Mouse (Mus musculus) spleen, adult 2 months (tissue): ENCODE data around the gene Gm9821. TPM values are rescaled to one million over a fixed set of nuclear protein-coding genes. Genes with fewer than 3 reads are reported as not detected.

Source experiments
- DNase-seq, 2 experiments: peaks; one replicate each; pipeline versions ENCODE4 v3.0.0 to v3.0.0-alpha.2; 2012 to 2021; ENCODE audit warnings: low spot score in 2 of 2, low read depth in 1 of 2
- H3K27ac ChIP-seq: fragments of 200-500 bp; 2 replicates; pipeline ENCODE4 v1.5.1; 2012; ENCODE audit warnings: low read length, inconsistent platforms; ENCODE audit not compliant: insufficient read depth
- H3K27me3 ChIP-seq: fragments of 200-500 bp; 2 replicates; pipeline ENCODE4 v1.6.1; 2012; ENCODE audit warnings: mild to moderate bottlenecking, moderate library complexity, low read length, inconsistent platforms; ENCODE audit not compliant: control insufficient read depth, insufficient read depth
- H3K36me3 ChIP-seq: fragments of 200-500 bp; 2 replicates; pipeline ENCODE4 v1.6.1; 2012; ENCODE audit warnings: mild to moderate bottlenecking, low read length, inconsistent platforms; ENCODE audit not compliant: control insufficient read depth, insufficient read depth
- H3K4me1 ChIP-seq: fragments of 200-500 bp; 2 replicates; pipeline ENCODE4 v1.6.1; 2011; ENCODE audit warnings: inconsistent platforms; ENCODE audit not compliant: control insufficient read depth, insufficient read depth, insufficient read length
- H3K4me3 ChIP-seq: fragments of 200-500 bp; 2 replicates; pipeline ENCODE4 v1.5.1; 2011; ENCODE audit warnings: mild to moderate bottlenecking, inconsistent platforms; ENCODE audit not compliant: insufficient read depth, insufficient read length; ENCODE audit errors: extremely low read depth
- CTCF ChIP-seq: fragments of 200-500 bp; IDR thresholded peaks from 2 replicates; pipeline ENCODE4 v1.5.1; 2011; ENCODE audit warnings: mild to moderate bottlenecking, inconsistent platforms; ENCODE audit not compliant: insufficient read depth, insufficient read length, insufficient replicate concordance; ENCODE audit errors: extremely low read depth
- POLR2A ChIP-seq: fragments of 200-500 bp; IDR thresholded peaks from 2 replicates; pipeline ENCODE4 v1.6.1; 2011; ENCODE audit warnings: low read depth, low read length, inconsistent platforms
- WGBS: fragments of 180-500 bp; shearing (Covaris S2); methylation state at CpG from one replicate; pipeline ENCODE4 v1.1.7; 2018; 5-methylcytosine and 5-hydroxymethylcytosine counted together
- polyA plus RNA-seq: library from polyadenylated mRNA; depleted of rRNA; stranded (reverse); fragments of >200 nt; gene quantifications from 2 replicates; pipeline ENCODE4 v1.2.3, GENCODE M21; 2012

Gene Gm9821
- polyA plus RNA-seq, 1 experiment, result not detected

DNA sequence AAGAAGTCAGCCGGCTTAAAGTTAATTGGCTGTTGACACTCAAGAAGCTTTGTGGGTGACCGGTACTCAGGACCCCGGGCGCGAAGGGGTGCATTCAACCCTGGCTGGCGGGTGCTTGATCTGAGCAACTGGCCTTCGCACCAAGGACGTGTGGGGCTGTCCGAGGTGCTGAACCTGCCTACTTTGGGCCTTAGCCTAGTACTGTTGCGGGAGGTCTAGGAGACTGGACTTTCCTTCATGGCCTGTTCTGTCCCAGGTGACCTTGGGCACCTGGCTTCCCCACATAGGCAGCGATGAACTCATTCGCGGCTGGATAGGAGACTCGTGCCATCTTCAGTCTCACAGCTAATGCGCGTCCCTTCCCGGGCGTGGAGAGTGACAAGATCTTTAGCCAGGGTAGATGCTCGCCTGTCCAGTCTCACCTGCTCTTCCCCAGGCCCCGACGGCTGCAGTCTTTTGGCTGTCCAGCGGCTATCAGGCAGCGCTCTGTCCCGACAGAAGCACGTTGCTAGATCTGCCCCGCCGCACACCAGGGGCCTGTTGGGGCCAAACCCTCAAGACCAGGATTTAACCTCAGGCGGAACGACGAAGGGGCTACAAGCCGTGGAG, 24.2 kb upstream of the Gm9821 start:
- WGBS, result 8% methylated on average over 31 of the region's 31 CpGs
- peaks cover 21% of the 10 kb centered on the region; the same call in 1 of the 2 replicates for H3K4me1 ChIP-seq
- no peak overlapping the region for H3K27ac ChIP-seq
- peak overlapping the region; percentile 52; the same call in 1 of the 2 replicates for H3K4me3 ChIP-seq
- peak in 1 of 2 experiments; percentile 55 for DNase-seq
- H3K36me3 ChIP-seq, result peaks cover 12% of the 10 kb centered on the region
- H3K27me3 ChIP-seq, result peaks cover 16% of the 10 kb centered on the region
- TF ChIP-seq CTCF (no peak), POLR2A (no peak)

DNA sequence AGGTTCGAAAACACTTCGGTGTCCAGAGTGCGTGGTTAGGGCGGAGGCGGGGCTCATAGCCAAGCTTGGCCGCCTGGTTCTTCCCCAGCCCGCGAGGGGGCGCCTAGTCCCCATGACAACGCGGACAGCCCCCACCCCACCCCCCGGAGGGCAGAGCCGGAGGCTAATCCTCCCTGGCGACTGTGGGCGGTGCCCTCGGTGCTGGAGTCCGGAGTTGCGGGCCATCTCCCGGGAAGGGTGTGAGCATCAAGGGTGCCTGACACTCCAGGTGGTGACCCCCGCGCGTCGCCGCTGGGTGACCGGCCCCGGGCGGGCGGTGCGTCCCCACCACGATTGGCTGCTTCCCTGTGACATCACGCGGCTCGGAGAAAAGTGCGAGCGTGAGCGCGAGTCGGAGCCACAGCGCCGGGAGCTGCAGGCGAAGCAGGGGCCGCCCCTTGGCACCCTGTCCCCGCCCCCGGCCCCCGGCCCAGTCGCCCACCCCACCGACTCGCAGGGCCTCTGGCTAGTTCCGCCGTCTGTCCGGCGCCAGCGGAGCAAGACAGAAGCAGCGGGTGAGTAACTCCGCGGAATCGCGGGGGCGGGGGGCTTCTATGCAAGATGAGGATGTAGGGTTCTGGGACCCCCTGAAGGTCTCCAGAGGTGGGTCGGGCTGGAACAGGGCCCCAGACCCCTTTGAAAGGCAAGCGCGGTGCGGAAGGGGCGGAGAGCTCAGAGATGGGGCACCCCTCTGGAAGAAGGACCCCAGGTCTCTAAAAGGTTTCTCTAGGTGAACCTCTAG, 23.5 kb upstream of the Gm9821 start:
- TF ChIP-seq POLR2A (no peak), CTCF (no peak)
- WGBS, result 2% methylated on average over 64 of the region's 64 CpGs
- H3K4me3 ChIP-seq, result peak overlapping the region; percentile 52; the same call in 1 of the 2 replicates
- H3K36me3 ChIP-seq, result peaks cover 9% of the 10 kb centered on the region
- no peak for DNase-seq
- peaks cover 21% of the 10 kb centered on the region; the same call in 1 of the 2 replicates for H3K4me1 ChIP-seq
- no peak overlapping the region for H3K27ac ChIP-seq
- peaks cover 16% of the 10 kb centered on the region for H3K27me3 ChIP-seq

DNA sequence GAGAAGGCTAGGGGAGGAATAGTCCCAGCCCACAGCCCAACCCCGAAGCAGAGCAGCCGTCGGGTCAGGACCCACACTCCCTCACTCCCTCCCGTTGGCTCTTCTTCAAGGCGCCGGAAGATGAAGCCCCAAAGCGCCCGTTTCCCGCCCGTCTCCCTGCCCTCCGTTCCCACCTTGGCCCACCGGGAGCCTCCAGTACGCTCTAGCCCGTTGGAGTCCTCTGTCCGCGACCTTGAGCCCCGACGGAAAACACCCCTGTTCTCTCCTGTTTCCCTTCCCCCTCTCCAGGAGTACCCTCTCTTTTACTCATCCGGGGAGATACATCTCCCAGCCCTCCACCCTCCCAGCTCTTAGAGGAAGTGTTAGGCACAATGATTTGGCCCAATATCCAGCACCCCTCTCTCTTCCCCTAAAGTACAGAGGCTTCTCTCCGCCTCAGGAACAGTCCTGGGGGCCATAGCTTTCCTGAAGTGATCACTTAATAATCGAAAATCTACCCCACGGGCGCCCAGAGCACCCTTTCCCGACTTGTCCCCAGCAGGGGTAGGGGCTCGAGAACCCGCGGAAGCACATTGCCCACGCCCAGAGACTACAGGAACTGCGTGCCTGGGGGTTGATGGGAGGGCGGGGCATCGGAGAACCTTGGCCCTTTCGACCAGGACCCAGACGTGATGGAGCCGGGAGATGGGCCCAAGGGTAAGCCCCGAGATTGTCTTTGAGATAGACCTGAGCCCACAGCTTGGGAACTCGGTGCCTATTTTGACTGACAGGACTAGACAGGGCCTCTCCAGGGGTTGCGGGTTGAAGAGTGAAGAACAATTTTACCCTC, 22.7 kb upstream of the Gm9821 start:
- 7% methylated on average over 37 of the region's 37 CpGs for WGBS
- Histone ChIP-seq H3K36me3 (peaks cover 2% of the 10 kb centered on the region; the same call in 1 of the 2 replicates), H3K4me3 (peak overlapping the region; percentile 22; the same call in 1 of the 2 replicates), H3K27ac (no peak overlapping the region), H3K27me3 (peaks cover 16% of the 10 kb centered on the region), H3K4me1 (peaks cover 21% of the 10 kb centered on the region; the same call in 1 of the 2 replicates)
- DNase-seq, result no peak
- TF ChIP-seq CTCF (no peak), POLR2A (no peak)

DNA sequence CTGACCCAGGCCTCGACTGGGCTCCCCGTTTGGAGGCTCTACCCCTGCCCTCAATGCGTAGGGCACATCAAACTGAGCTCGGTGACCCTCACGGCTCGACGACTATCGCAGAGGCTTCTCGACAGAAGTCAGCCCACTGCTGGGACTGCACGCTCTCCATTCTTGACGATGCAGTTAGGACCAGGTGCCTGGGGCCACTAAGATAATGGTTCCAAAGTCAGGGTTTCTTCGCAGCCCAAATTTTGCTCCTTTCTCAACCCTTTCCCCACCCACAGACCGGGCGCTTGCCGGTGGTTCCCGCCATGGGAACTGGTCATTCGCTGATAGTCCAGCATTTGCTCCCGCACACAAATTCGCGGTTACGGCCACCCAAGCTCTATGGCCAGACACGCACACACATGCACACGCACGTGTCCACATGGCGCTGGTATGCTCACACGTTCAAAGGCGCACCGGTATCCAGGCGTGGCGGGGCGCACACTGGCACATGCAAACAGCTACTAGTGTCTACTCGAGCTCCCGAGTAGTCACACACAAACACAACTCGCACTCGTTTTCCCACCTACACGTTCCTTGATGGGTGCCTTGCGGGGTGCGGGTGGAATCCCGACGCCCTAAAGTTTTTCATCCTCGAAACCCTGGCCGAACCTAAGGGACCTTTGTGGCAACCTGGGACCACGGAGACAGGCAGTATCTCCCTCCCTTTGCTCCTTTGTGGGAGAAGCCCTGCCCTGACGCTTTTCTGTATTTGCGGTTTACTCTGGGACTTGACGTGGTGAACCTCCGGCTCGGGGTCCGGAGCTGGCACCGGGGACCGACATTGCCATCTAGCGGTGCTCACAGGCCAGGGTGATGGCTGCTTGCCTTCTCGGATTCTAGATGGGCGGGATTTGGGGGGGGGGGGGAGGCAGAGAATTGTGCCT, 21.8 kb upstream of the Gm9821 start:
- peaks cover 16% of the 10 kb centered on the region for H3K27me3 ChIP-seq
- DNase-seq, result peak; percentile 41 to 62
- TF ChIP-seq CTCF, result peak; percentile 84; the same call in 1 of the 2 replicates
- TF ChIP-seq POLR2A, result no peak
- H3K4me1 ChIP-seq, result peaks cover 23% of the 10 kb centered on the region; the same call in 1 of the 2 replicates
- WGBS, result 4% methylated on average over 54 of the region's 54 CpGs
- no peaks in the 10 kb centered on the region for H3K36me3 ChIP-seq
- H3K27ac ChIP-seq, result no peak overlapping the region
- H3K4me3 ChIP-seq, result peak overlapping the region; percentile 38; the same call in 1 of the 2 replicates

DNA sequence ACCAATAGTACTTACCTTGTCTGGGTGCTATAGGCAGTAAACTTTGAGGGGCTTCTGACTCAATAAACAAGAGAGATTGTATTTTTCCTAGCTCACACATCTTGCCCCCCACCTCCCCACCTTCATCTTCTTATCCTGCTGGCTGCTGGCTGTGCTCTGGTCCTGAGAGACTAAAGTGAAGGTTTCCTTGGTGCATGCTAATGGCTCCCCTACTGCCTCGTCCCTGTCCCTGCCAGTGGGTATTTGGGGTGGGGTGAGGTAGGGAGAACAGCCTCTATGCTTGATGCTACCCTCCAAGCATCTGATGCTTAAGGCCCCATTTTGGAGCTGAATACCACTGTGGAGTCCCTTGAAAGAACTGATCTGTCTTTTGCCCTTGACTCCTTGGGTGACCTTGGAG, 20.8 kb upstream of the Gm9821 start:
- Histone ChIP-seq H3K4me3 (no peak overlapping the region), H3K36me3 (no peaks in the 10 kb centered on the region), H3K27ac (no peak overlapping the region), H3K4me1 (peaks cover 23% of the 10 kb centered on the region; the same call in 1 of the 2 replicates), H3K27me3 (peaks cover 16% of the 10 kb centered on the region)
- no peak for DNase-seq
- 100% methylated on average over 1 of the region's 1 CpGs for WGBS
- TF ChIP-seq CTCF (no peak), POLR2A (no peak)
